Mouse (Mus musculus): Measurements from ENCODE around the gene Pef1.

- TF ChIP-seq CTCF (IDR thresholded peaks at IDR 0.05; ENCODE audit: extremely low read depth, insufficient read depth, low read length) (no peak), POLR2A (IDR thresholded peaks at IDR 0.05; ENCODE audit: extremely low read depth, insufficient read depth, low read length) (no peak)
Measured at GRCm38 (mm10) chr4:130173911-130174311, 71.6 kb downstream of the Pef1 start.

All from cortical plate, adult 2 months (tissue).